Mouse (Mus musculus) heart, adult 8-10 months (tissue): ENCODE measurements around the gene Parvg. TPM values are rescaled to one million over a fixed set of nuclear protein-coding genes. Genes with fewer than 3 reads are reported as not detected.

ENCODE experiments used
- DNase-seq: peaks from one replicate; pipeline ENCODE4 v3.0.0; 2022; ENCODE audit warnings: low spot score
- total RNA-seq, 4 experiments: library from RNA; stranded (reverse); gene quantifications; 2 replicates each; pipeline ENCODE4 v1.2.4; 2022

Gene Parvg
- total RNA-seq, 4 experiments from 2014 or later: 0.88 to 2.0 (median 1.4) TPM

DNA sequence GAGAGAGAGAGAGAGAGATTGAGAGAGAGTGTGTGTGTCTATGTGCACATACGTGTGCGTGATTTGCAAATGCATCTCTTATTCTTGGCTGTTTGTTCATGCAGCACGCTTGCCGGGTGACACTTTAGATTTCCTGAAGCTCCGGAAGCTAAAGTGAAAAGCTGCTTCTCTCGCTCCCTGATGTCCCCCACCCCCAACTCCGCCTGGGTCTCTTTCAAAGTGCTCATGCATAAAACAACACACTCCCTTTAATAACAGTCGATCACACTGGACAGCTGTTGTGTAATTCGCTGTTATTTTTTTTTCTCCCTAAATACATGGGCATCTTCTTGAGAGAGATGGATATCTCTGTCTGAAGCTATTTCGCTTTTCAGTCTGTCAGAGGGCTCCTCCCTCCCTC, 18.5 kb upstream of the Parvg start:
- DNase-seq: no peak

DNA sequence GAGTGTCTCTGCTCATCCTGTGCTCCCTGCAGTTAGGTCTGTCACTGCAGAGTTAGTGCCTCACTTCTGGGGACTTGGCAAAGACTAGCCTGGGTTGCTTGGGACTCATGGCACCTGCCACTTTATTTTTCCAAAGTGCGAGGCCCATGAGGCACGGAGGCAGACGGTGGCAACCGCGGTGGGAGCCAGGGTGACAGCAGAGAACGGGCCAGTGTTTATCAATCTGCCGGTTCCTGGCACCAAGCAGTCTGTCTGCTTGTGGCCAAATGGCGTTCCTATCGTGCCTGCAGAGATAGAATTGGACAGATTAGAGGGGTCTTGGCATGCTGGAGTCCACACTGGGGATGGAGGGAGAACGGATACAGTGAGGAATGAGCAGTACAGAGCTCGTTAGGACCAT, 13.6 kb upstream of the Parvg start:
- DNase-seq: no peak

DNA sequence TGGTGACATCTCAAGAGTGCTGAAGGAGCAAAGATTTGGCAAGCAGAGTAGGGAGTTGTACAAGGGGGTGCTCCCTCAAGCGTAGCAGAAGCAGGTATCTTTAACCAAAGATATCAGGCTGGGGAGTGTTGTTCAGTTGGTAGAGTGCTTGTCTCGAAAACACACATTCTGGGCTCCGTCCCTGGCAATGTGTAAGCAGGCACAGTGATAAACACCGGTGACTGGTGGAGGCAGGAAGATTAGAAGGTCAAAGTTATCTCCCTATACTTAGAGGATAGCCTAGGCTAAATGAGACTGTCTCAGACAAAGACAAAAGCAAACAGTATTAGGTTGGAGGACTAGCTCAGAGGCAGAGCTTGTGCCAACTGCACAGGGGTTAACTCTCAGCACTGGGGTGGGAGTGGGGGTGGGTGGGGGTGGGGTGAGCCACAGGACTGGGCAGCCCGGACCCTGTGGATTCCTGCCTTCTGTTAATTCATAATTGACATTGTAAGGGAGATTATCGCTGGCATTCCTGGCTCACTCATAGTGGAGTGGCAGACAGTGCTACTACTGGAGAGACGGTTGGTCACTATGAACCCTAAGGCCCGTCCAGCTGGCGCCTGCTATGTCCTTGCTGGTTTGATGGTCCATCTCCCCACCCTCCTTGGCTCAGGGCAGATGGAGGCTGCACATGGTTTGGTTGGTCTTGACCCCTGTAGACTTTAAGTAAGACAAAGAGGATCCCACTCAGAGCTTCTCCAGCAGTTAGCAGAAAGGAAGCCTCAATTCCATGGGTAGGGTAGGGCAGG, 12.3 kb upstream of the Parvg start:
- DNase-seq: no peak

DNA sequence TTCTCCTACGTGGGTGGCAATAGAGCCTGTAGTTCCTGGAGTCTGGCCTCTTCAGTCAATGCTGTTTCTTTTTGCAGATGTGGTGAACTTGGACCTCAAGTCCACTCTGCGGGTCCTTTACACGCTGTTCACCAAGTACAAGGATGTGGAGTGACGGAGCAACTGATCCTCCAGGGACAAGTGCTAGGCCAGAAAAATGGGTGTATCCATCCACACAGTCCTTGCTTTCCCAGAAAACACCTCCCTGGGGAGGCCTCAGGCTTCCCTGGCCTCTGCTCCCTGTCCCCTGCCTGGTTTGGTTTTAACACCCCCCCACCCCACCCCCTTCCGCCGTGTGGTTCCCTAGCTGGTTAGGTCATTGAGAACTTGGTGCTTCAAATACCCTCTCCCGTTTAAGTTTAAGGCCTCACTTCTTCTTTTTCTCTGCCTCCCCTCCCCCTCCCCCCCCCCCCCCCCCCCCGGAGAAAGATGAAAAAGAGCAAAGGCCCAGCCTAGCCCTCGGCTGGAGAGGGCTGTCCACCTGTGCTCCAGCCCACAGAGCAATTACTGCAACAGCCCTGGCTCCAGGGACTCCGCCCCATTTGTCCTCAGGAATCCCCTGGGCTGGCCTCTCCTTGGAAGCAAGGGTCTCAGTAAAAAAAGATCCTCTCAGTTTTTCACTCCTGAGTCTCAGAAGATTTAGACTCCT, 10.8 kb upstream of the Parvg start:
- no peak for DNase-seq

DNA sequence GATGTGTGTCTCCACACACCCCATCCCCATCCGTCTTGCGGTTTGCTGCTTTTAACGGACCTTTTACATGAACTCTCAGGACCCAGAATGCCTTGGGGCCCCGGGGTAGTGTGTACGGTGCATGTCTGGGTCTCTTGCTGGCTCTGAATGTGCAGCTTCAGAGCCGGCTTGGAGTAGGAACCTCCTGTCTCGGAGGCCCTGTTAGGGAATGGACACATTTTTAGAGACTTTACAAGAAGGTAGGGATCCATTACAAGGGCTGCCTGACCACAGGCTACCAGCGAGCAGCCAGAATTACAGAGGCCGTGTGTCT, 10.3 kb upstream of the Parvg start:
- DNase-seq: no peak

DNA sequence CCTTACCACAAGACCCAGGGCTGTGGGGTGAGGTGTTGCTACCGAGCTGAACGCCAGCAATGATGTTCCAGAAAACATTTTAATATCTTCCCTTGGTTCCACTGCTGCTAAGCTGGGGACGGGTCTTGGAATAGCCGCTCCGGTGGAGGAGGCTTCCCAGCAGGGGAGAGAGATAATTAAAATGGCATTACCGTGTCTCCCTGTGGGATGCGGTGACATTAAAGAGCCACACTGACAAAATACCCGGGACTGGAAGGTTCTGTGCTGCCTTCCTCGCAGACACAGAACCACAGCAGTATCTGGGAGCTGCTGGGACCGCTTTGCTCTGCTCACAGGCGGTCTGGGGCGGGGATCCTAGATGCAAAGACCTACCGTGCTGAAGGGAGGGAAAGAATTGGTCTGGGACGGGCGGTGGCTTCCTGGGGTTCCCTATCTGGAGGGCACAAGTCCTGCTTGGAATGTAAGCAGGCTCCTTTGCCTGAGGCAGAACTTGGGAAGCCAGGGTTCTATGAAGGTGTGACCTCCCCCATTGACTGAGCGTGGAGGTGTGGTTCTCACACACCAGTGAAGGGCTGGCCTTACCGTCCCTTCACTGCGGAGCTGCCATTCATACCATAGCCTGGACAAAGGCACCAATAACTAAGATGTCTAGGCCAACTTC, 9.3 kb upstream of the Parvg start:
- DNase-seq: no peak

DNA sequence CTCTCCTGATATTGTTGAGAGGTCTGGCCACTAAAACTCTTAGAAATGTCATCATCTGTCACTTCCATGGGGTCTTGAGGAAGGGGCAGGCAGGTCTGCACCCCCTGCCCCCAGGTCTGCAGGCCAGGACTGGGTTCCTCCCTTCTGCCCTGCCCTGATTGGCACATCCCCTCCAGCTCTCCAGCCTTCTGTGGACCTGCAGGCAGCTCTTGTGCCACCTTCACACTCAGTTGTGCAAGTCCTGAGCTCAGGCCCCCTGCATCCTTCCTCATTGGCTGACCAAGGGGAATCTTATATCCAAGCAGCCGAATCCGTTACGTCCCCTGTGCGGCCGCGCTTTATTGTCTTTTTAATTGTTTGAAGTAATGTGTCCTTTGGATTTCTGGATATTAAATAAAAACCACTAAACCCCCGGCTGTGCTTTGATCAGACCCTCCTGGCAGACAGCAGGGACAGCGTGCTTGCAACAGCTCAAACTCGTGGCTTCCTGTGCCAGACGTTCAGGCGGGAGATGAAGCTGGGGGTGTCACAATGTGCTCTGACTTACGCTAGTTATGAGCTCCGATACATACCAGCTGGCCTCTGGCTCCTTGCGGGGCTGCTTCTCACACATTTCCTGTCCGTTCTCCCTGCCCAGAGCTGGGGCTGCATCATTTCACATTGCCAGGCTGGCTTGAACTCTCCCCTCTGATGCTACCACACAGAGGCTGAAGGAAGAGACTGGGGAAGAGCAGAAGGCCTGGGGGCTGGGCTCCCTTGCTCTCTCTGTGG, 8.4 kb upstream of the Parvg start:
- DNase-seq: no peak

DNA sequence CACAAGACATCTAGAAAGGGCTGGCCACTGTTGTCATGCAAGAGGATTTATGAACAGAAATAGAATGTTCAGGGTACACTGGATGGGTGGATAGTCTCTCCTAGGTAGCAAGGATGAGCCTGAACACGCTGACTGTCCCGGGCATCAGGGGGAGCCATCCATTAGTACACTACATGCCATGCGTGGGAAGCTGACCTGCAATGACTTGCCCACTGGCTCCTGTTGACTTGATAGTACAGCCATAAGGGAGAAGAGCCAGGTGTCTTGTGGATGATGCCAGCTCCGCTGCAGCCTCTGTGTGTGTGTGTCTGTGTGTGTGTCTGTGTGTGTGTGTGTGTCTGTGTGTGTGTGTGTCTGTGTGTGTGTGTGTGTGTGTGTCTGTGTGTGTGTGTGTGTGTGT, 4.4 kb upstream of the Parvg start:
- no peak for DNase-seq

DNA sequence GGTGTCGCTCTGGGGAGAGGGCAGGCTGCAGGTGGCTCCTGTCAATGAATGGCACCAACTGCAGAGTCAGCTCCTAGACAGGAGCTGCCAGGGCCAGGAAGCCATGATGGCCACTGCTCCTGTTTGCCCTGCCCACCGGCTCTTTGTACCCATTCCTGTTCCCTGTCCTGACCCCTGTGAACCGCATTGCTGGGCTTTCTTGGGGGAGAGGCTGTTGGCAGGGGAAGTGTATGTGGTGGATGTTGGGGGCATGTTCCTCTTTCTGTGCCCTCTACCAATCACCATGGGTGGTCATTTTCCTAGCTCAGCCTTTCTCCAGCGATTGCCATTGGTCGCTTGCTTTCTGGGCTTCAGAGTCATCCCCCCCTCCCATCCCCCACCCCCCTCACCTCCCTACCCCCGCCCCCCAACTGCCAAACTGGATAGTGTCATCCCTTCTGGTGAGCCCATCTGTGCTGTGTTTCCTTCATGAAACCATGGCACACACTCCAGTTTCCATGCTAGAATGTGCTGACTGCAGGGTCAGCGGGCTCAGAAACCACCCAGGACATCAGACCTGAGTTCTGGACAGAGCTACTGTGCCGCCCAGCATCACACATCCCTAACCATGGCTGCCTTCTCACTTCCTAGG, 2.2 kb upstream of the Parvg start:
- DNase-seq: no peak

DNA sequence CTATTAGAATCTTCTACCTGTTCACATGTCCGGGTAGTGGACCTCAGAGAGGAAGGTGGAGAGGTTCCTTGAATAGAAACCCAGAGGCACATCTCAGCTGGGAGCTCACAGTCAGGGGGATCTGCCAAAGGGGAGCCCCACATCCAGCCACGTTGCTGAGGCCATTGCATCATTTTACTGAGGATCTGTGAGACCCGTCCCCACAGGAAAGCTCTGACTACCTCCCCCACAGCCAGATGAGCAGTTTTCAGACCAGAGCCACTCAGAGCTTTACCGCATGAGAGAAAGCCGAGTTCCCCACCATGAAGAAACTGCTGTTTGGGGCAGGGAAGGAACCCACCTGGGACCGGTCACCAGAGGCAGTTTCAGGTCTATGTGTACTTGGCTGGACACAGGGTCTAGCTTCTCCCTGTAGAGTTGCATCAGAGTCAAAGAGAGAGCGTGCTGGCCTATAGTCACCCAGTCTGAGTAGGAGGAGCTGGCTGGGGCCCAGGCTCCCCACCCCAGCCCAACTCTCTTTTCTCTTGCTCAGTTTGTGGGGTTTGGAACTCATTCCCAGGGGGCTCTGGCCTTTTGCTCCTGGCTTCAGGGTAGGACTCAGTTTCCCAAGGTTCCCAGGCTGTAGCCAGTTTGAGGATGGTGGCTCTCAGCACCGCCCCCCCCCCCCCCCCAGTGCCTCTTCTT, 1.2 kb downstream of the Parvg start:
- DNase-seq: no peak

DNA sequence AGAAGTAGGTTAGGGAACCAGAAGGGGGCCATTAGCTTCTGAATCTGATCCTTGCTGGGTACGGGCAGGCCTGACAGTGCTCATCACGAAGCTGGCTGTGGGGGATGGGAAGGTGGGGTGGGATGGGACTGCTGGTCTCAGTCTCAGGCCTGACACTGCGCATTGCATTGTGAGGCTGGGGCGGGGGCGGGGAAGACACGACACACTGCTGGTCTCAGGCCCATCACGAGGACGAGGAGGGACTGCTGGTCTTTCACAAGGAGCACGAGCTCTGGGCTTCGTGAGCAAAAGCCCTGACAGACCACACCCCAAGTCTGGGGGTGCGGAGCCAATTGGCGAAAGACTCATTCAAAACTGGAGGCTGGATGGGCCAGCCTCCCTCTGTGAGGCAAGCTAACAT, 1.9 kb downstream of the Parvg start:
- no peak for DNase-seq

DNA sequence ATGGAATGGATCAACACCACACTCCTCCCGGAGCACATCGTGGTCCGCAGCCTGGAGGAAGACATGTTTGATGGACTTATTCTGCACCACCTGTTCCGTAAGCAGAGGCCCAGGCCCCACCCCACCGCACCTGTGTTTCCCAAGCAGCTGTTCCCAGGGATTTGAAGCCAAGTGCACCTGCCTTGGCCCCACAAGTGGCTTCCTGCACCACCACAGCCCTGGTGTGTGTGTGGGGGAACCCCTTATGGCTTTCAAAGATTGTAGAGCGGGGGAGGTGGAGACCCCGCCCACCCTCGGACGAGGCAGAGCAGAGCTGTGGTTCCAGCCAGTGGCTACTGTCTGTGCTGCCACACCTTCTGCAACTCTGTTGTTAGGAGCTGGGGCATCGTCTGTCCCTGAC, 5.0 kb downstream of the Parvg start:
- no peak for DNase-seq

DNA sequence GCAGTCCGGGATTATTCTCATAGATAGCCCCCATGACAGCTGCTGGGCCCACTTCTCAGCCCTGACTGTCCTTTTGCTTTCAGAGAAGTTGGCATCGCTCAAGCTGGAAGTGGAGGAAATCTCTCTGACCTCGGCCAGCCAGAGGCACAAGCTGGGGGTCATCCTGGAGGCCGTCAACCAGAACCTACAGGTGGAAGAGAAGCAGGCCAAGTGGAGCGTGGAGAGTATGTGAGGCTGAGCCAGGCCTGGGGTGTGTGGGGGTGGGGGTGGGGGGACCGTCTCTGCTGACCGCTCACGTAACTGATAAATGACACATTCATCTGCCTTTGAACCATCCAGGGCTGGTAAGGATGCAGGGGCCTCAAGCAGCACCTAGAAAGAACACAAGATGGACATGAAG, 6.1 kb downstream of the Parvg start:
- no peak for DNase-seq

DNA sequence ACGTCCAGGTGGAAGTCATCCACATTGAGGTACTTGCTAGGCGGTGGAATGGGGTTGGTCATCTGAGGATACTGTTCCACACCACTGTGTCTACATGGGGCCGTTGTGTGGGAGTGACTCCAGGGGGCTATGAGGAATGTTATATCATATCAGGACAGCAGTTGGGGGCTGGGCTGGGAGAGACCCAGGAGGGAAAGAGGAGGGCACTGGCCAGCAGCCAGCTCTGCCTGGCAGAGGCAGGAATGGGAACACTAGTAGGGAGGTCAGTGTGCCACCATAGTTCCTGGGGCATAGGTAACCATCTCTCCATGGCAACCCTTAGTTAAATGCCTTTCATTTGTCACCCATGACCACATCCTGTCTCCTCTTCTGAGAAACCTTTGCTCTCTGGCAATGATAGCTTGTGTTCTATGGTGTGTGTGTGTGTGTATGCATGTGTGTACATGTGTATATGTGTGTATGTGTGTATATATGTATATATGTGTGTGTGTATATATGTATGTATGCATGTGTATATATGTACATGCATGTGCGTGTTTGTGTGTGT, 7.3 kb downstream of the Parvg start:
- DNase-seq: no peak

DNA sequence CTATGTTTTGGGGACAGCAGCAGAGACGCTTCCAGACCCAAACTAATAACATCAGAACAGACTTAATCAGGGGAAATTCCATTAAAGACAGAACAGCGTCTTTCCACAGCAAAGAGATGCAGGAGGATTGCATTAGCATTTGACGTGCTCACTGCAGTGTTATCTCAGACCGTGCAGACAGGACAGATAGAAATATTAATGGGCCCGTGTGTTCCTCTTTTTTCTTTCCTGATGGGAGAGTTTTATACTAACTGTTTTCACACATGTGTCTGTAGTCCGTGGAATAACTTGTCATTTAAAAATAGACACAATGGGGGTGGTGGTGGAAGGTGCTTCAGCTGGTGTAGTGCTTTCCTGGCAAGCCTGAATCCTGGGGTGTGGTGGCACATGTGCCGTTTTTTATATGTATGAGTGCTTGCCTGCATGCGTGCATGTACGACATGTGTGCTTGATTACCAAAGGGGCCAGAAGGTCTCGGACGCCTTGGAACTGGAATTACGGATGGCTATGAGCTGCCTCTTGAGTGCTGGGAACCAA, 12.5 kb downstream of the Parvg start:
- no peak for DNase-seq

DNA sequence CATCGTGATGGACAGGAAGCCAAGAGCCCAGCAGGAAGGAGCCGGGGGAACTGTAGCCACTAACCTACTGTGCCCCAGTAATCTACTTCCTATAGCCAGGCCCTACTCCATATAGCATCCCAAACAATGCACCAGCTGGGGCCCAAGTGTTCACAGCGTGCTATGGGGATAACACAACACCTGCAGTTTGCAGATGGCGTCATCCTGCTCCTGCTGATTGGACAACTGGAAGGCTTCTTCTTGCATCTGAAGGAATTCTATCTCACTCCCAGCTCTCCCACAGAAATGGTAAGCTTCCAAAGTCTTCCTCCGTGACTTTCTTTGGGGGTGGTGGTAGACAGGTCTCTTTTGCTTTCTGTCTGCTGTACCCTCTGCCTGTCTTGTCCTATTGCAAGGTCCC, 13.8 kb downstream of the Parvg start:
- DNase-seq: no peak

DNA sequence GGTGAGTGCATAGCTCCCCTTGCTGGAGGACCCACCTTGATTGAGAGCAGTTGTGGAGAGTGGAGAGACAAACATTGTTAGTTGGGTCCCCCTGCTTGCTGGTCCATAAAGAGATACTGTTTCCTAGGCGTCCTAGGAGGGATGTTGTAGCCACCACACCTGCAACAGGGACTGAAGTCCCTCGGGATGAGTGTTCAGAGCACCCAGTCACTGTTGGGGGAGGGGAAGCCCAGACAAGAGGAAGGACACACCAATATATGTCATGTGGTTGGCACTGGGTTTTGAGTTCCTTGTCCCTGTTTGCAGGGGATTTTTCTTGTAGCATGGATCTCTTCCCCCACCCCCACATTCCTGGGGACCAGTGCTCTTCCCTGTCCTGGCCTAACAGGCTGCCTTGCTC, 17.1 kb downstream of the Parvg start:
- DNase-seq: no peak

DNA sequence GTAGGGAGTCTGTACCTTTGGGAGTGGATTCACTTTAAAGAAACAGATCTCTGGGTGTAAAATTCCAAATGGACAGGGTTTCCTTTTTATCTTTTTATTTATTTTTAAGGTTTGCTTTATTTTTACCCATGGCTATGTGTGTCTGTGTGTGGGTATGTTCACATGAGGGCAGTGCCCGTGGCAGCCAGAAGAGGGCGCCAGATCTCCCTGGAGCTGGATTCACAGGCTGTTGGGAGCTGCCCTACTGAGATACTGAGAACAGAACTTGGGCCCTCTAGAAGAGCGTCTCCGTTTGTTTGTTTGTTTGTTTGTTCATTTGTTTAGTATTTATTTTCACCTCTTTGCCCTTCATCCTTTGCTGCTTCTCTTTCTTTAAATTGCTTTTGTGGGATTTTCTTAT, 24.9 kb downstream of the Parvg start:
- no peak for DNase-seq

DNA sequence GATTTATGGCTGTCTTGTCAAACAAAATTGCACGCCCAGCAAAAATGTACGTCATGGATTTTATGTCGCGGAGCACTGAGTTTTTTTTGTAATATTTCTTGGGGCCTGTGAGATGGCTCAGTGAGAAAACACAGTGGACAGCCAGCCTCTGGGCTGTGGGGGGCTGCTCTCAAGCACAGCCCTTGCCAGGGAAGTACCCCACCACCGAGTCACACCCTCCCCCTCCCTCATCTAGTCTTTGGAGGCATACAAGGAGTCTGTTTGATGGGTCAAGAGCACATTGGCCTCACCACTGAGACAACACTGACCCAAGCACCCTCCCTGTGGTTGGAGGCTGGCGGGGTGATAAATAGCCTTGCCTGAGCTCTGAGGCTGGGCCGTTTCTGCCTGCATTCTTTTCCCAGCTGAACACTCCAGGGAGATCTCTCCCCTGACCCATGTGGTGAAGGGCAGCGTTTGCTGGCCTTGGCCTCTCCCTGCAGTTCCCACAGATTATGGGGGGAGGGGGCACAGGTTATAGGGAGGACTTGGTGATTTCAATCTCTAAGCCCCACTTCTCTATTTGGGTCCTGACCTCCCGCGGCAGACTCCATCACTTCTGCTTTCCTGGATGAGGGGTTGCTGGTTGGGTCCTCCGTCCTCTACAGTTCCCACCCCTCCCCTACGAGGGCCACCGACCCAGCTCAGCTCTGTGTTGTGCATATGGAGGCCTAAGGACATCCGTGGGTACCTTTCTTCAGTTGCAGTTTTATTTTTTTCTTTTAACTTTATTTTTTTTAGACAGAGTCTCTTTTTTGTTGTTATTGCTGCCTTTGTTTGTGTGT, 26.3 kb downstream of the Parvg start:
- no peak for DNase-seq

DNA sequence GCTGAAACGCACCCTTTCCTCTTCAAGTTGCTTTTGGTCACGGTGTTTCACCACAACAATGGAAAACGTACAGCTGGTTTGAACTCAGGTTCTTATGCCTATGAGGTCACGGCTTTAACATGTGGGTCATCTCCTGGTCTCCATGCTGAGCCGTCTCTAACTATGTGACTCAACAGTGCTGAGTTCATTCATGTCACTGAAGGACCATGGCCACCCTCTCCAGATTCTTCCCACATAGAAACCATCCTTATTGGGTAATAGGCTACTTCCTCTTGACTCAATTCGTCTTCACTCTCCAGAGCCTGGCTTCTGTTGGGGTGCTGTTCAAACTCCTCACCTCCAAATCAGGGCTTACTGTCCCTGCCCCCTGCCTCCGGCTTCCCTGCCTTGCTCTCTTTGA, 27.5 kb downstream of the Parvg start:
- DNase-seq: no peak
